Mouse (Mus musculus): ENCODE data around the gene Arhgap42. TPM values are rescaled to one million over a fixed set of nuclear protein-coding genes. Genes with fewer than 3 reads are reported as not detected.

Gene Arhgap42
- polyA plus RNA-seq, 1 experiment from 2014 or later: 28.8 TPM

DNA sequence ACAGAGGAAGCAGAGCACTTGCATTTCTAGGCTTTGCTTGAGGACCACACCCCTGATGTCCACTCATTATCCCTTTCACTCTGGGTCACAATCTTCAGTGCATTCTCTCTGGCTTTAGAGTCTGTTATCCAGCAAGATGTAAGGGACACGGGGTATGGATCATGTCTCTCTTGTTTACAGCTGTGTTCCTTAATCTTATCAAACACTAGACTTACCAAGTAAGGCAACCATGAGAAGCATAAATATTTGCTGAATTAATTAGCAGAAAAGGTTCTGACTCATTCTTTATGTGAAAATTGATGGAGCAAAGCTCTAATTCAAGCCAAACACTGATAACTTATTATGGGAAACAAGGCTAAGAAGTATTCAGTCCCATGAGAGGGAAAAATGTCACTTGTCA lies 125.1 kb downstream of the Arhgap42 start:
- DNase-seq (ENCODE audit: low spot score) (no peak), ATAC-seq (ENCODE audit: low read depth) (no peak)
- Histone ChIP-seq H3K4me1 (ENCODE audit: control insufficient read depth, insufficient read depth, low read length) (no peaks in the 10 kb centered on the region), H3K27me3 (replicated peaks; ENCODE audit: control insufficient read depth, insufficient read depth, low read length) (no peaks in the 10 kb centered on the region), H3K4me2 (ENCODE audit: low read depth, low read length) (no peak overlapping the region), H3K4me3 (ENCODE audit: low read depth, low read length) (no peak overlapping the region), H3K9ac (ENCODE audit: low read depth, low read length) (no peak overlapping the region), H3K9me3 (ENCODE audit: control insufficient read depth, low read length) (no peaks in the 10 kb centered on the region), H3K27ac (replicated peaks; ENCODE audit: low read depth, low read length) (no peak overlapping the region), H3K36me3 (ENCODE audit: control insufficient read depth, insufficient read depth, low read length) (no peaks in the 10 kb centered on the region)
- 90% methylated on average over 1 of the region's 1 CpGs for WGBS

DNA sequence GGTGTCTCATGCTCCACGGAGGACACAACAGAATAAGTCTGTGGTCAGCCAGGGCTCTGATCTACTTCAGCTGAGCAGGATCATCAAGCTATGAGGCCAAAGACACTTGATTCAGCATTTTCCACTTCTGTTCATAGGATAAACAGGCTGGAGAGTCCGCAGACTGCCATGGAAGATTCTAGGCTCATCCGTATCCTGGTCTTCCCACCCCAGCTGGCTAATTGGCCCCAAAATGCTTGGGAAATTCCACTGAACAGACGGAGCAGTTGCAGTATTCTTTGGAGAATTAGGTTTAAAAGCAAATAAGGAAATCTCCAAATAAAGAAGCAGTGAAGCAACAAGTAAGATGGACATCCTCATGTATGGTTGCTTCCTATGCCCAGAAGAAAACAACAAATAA lies 126.0 kb downstream of the Arhgap42 start:
- no peak for DNase-seq (ENCODE audit: low spot score)
- no peaks in the 10 kb centered on the region for H3K36me3 ChIP-seq (ENCODE audit: control insufficient read depth, insufficient read depth, low read length)
- WGBS: 73% methylated on average over 4 of the region's 4 CpGs

DNA sequence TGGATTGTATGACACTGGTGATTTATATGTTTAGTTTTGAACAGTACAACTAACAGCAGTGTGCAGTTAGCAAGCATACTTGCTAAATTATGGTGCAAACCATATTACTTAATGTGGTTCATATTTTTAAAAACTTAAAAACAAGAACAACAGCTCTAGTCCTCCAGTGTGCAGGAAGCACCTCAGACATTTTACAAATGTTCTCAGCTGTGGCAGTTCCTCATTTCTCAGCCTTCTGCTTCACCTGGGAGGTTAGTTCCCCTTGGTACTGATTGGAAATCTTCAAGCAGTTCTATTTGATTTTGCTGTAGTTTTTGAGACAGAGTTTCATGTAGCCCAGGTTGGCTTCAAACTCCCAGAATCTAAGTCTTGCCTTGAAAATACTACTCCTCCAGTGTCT lies 131.2 kb downstream of the Arhgap42 start:
- H3K9me3 ChIP-seq (ENCODE audit: control insufficient read depth, low read length): no peaks in the 10 kb centered on the region
- DNase-seq (ENCODE audit: low spot score): no peak
- H3K36me3 ChIP-seq (ENCODE audit: control insufficient read depth, insufficient read depth, low read length): no peaks in the 10 kb centered on the region
- no peaks in the 10 kb centered on the region for H3K27me3 ChIP-seq (replicated peaks; ENCODE audit: control insufficient read depth, insufficient read depth, low read length)
- no peak overlapping the region for H3K4me3 ChIP-seq (ENCODE audit: low read depth, low read length)
- no peak for ATAC-seq (ENCODE audit: low read depth)
- H3K4me2 ChIP-seq (ENCODE audit: low read depth, low read length): no peak overlapping the region
- peaks cover 7% of the 10 kb centered on the region; the same call in 1 of the 2 replicates for H3K4me1 ChIP-seq (ENCODE audit: control insufficient read depth, insufficient read depth, low read length)
- H3K27ac ChIP-seq (replicated peaks; ENCODE audit: low read depth, low read length): no peak overlapping the region
- no peak overlapping the region for H3K9ac ChIP-seq (ENCODE audit: low read depth, low read length)

More for the DNA sequence above, 126.0 kb downstream of the Arhgap42 start:
- Histone ChIP-seq H3K27me3 (replicated peaks; ENCODE audit: control insufficient read depth, insufficient read depth, low read length) (no peaks in the 10 kb centered on the region), H3K4me2 (ENCODE audit: low read depth, low read length) (no peak overlapping the region), H3K4me1 (ENCODE audit: control insufficient read depth, insufficient read depth, low read length) (no peaks in the 10 kb centered on the region), H3K4me3 (ENCODE audit: low read depth, low read length) (no peak overlapping the region), H3K27ac (replicated peaks; ENCODE audit: low read depth, low read length) (no peak overlapping the region), H3K9ac (ENCODE audit: low read depth, low read length) (no peak overlapping the region), H3K9me3 (ENCODE audit: control insufficient read depth, low read length) (no peaks in the 10 kb centered on the region)
- no peak for ATAC-seq (ENCODE audit: low read depth)

DNA sequence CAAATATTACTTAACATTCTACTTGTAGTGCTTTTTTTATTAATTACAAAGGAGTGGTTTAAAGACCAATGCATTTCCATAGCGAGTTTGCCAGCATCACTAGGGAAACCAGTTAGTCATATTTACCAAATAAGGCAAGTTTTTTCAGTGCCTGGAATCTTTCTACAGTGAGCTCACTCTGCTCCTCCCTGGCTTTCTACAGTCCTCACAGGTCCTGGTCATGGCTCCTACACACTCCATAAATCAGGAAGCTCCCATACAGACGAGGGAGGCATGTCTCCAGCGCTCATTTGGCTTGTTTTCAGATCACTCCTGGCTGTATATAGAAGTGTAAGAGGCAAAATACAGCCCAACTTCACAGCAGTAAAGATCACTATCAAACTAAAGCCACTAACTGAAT lies 134.1 kb downstream of the Arhgap42 start:
- H3K36me3 ChIP-seq (ENCODE audit: control insufficient read depth, insufficient read depth, low read length): no peaks in the 10 kb centered on the region
- ATAC-seq (ENCODE audit: low read depth) (no peak), DNase-seq (ENCODE audit: low spot score) (peak; percentile 22)
- WGBS: 65% methylated on average over 3 of the region's 3 CpGs
- H3K4me1 ChIP-seq (ENCODE audit: control insufficient read depth, insufficient read depth, low read length): peaks cover 7% of the 10 kb centered on the region; the same call in 1 of the 2 replicates
- no peak overlapping the region for H3K4me3 ChIP-seq (ENCODE audit: low read depth, low read length)
- H3K27me3 ChIP-seq (replicated peaks; ENCODE audit: control insufficient read depth, insufficient read depth, low read length): no peaks in the 10 kb centered on the region
- H3K4me2 ChIP-seq (ENCODE audit: low read depth, low read length): no peak overlapping the region
- H3K27ac ChIP-seq (replicated peaks; ENCODE audit: low read depth, low read length): no peak overlapping the region
- no peaks in the 10 kb centered on the region for H3K9me3 ChIP-seq (ENCODE audit: control insufficient read depth, low read length)
- no peak overlapping the region for H3K9ac ChIP-seq (ENCODE audit: low read depth, low read length)

DNA sequence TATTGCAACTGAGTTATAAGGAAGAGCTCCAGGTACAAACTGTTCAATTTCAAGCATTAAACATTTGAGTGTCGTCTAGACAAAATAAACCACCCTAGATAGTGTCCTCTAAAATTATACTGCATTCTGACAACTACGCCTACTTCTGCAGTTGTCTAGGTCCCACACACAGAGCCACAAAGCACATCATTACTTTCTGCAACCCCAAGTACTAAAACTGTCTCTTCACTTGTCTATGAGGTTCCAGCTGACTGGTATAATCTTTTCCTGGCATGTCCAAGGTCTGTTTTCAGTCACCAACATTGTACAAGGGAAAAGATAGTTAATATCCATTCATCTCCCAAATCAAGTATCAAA lies 136.8 kb downstream of the Arhgap42 start:
- ATAC-seq (ENCODE audit: low read depth): no peak
- WGBS: 92% methylated on average over 2 of the region's 2 CpGs

DNA sequence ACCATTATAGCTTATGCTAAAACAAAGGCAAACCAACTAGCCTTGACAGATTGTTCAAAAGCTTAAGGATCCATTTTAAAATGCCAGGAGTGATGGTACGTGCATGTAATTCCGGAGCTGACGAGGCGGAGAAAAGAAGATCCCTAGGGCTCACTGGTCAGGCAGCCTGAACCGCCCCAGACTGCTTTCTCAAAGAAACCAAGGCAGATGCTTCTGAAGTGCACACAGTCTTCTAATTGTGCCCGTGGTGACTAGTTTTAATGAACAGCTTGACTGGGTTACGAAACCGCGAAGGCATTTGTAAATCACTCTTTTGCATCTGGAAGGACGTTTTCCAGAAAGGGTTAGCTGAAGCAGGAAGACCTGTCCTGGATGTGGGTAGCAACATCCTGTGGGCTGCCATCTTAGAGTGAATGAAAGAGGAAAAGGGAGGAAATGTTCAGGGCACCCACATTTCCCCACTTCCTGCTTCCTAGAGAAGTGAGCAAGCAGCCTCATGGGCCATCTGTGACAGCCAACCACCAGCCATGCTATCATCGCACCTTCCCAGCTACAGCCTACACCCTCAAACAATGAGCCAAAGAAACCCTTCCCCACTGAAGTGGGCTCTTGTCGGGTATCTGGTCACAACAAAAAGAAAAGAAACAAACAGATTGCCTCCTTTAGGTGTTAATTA lies 137.3 kb downstream of the Arhgap42 start:
- H3K36me3 ChIP-seq (ENCODE audit: control insufficient read depth, insufficient read depth, low read length): no peaks in the 10 kb centered on the region
- no peak overlapping the region for H3K9ac ChIP-seq (ENCODE audit: low read depth, low read length)
- H3K4me3 ChIP-seq (ENCODE audit: low read depth, low read length): no peak overlapping the region
- DNase-seq (ENCODE audit: low spot score) (no peak), ATAC-seq (ENCODE audit: low read depth) (0 out of 2 replicates have a peak, but pooled peaks have one; percentile 18)
- whole genome bisulfite sequencing: 79% methylated on average over 12 of the region's 12 CpGs
- H3K27me3 ChIP-seq (replicated peaks; ENCODE audit: control insufficient read depth, insufficient read depth, low read length): no peaks in the 10 kb centered on the region
- no peak overlapping the region for H3K27ac ChIP-seq (replicated peaks; ENCODE audit: low read depth, low read length)
- no peak overlapping the region for H3K4me2 ChIP-seq (ENCODE audit: low read depth, low read length)
- H3K9me3 ChIP-seq (ENCODE audit: control insufficient read depth, low read length): no peaks in the 10 kb centered on the region
- H3K4me1 ChIP-seq (ENCODE audit: control insufficient read depth, insufficient read depth, low read length): 0 out of 2 replicates have a peak, but pooled peaks cover under 1% of the 10 kb centered on the region

More for the DNA sequence above, 136.8 kb downstream of the Arhgap42 start:
- no peak for DNase-seq (ENCODE audit: low spot score)
- Histone ChIP-seq H3K4me3 (ENCODE audit: low read depth, low read length) (no peak overlapping the region), H3K4me1 (ENCODE audit: control insufficient read depth, insufficient read depth, low read length) (peaks cover 5% of the 10 kb centered on the region; the same call in 1 of the 2 replicates), H3K27ac (replicated peaks; ENCODE audit: low read depth, low read length) (no peak overlapping the region), H3K27me3 (replicated peaks; ENCODE audit: control insufficient read depth, insufficient read depth, low read length) (no peaks in the 10 kb centered on the region), H3K9me3 (ENCODE audit: control insufficient read depth, low read length) (no peaks in the 10 kb centered on the region), H3K9ac (ENCODE audit: low read depth, low read length) (no peak overlapping the region), H3K4me2 (ENCODE audit: low read depth, low read length) (no peak overlapping the region), H3K36me3 (ENCODE audit: control insufficient read depth, insufficient read depth, low read length) (no peaks in the 10 kb centered on the region)

DNA sequence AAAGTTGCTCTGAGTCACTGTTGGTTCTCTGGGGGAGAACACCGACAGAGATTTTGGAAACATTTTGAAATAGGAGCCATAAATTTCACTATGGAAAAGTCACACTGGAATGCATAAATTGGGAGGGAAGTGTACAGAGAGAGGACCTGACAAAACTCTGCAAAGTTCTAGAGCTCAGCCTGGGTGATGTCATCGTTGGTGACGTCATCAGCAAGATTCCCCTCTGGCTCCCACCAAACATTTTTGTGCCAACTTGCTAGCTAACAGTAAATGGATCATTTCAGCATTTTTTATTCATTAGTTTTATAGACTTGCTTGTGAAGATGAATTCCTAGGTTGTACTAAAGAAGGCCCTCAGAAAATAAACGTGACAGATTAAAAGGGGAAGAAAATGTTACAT lies 137.8 kb downstream of the Arhgap42 start:
- no peaks in the 10 kb centered on the region for H3K4me1 ChIP-seq (ENCODE audit: control insufficient read depth, insufficient read depth, low read length)
- WGBS: 69% methylated on average over 4 of the region's 4 CpGs
- H3K27me3 ChIP-seq (replicated peaks; ENCODE audit: control insufficient read depth, insufficient read depth, low read length): no peaks in the 10 kb centered on the region
- H3K9me3 ChIP-seq (ENCODE audit: control insufficient read depth, low read length): no peaks in the 10 kb centered on the region
- ATAC-seq (ENCODE audit: low read depth) (no peak), DNase-seq (ENCODE audit: low spot score) (peak; percentile 38)
- H3K4me2 ChIP-seq (ENCODE audit: low read depth, low read length): no peak overlapping the region
- no peak overlapping the region for H3K4me3 ChIP-seq (ENCODE audit: low read depth, low read length)
- H3K36me3 ChIP-seq (ENCODE audit: control insufficient read depth, insufficient read depth, low read length): no peaks in the 10 kb centered on the region
- H3K27ac ChIP-seq (replicated peaks; ENCODE audit: low read depth, low read length): no peak overlapping the region; the same call in 1 of the 2 replicates
- no peak overlapping the region for H3K9ac ChIP-seq (ENCODE audit: low read depth, low read length)

DNA sequence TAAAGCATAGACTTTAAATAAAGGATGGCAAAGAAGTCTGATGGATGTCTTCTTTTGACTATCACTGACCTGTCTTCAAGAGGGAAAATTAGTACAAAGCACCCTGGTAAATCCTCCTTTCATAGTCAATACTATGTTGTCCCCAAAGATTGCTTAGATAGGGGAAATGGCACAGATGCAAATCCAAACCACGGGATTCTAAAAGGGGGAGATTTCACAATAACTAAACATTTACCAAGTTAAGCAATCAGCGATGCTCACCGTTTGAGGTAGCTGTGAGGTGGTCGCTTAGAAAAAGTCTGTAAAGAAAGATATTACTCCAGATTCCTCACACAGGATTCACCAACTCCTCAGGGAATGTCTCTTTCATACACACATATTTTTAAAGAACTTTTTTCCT lies 141.1 kb downstream of the Arhgap42 start:
- no peaks in the 10 kb centered on the region for H3K27me3 ChIP-seq (replicated peaks; ENCODE audit: control insufficient read depth, insufficient read depth, low read length)
- H3K9ac ChIP-seq (ENCODE audit: low read depth, low read length): no peak overlapping the region
- no peaks in the 10 kb centered on the region for H3K4me1 ChIP-seq (ENCODE audit: control insufficient read depth, insufficient read depth, low read length)
- H3K9me3 ChIP-seq (ENCODE audit: control insufficient read depth, low read length): no peaks in the 10 kb centered on the region
- WGBS: 94% methylated on average over 4 of the region's 4 CpGs
- H3K27ac ChIP-seq (replicated peaks; ENCODE audit: low read depth, low read length): no peak overlapping the region
- no peak overlapping the region for H3K4me3 ChIP-seq (ENCODE audit: low read depth, low read length)
- H3K4me2 ChIP-seq (ENCODE audit: low read depth, low read length): no peak overlapping the region
- DNase-seq (ENCODE audit: low spot score) (no peak), ATAC-seq (ENCODE audit: low read depth) (no peak)
- H3K36me3 ChIP-seq (ENCODE audit: control insufficient read depth, insufficient read depth, low read length): no peaks in the 10 kb centered on the region

DNA sequence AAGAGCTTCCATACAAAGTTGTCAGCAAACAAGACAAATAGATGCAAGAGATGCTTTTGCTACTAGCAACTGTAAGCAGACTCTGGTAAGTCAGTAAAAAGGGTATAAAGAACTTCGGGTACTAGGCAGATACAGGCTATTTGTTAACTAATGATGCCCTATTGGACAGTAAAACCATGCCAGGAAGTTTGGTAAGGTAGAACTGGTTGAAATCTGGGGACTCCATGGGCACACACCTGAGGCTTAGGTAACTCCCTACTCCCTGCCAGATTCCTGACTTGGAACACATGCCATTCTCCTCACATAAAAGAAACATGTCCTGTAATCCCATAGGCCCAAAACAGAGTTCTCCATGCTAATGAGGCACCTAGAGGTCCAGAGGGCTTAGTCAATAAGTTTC lies 142.1 kb downstream of the Arhgap42 start:
- Histone ChIP-seq H3K36me3 (ENCODE audit: control insufficient read depth, insufficient read depth, low read length) (no peaks in the 10 kb centered on the region), H3K9ac (ENCODE audit: low read depth, low read length) (no peak overlapping the region), H3K27me3 (replicated peaks; ENCODE audit: control insufficient read depth, insufficient read depth, low read length) (no peaks in the 10 kb centered on the region), H3K4me1 (ENCODE audit: control insufficient read depth, insufficient read depth, low read length) (no peaks in the 10 kb centered on the region), H3K4me2 (ENCODE audit: low read depth, low read length) (no peak overlapping the region), H3K9me3 (ENCODE audit: control insufficient read depth, low read length) (no peaks in the 10 kb centered on the region), H3K27ac (replicated peaks; ENCODE audit: low read depth, low read length) (no peak overlapping the region), H3K4me3 (ENCODE audit: low read depth, low read length) (no peak overlapping the region)
- ATAC-seq (ENCODE audit: low read depth) (no peak), DNase-seq (ENCODE audit: low spot score) (no peak)
- 85% methylated on average over 1 of the region's 1 CpGs for WGBS
